Mouse (Mus musculus) R1 (cell line): ENCODE measurements around the gene Pitpnm1.
"Not testable (repeated sequence)": the region's sequence is repeated elsewhere in the genome, so short reads cannot be mapped to it uniquely, and the experiment has no call there.

Experiments
- DNase-seq: peaks from one replicate; pipeline ENCODE4 v3.0.0-alpha.2; 2018; ENCODE audit warnings: low read depth, low spot score

Gene Pitpnm1

DNA sequence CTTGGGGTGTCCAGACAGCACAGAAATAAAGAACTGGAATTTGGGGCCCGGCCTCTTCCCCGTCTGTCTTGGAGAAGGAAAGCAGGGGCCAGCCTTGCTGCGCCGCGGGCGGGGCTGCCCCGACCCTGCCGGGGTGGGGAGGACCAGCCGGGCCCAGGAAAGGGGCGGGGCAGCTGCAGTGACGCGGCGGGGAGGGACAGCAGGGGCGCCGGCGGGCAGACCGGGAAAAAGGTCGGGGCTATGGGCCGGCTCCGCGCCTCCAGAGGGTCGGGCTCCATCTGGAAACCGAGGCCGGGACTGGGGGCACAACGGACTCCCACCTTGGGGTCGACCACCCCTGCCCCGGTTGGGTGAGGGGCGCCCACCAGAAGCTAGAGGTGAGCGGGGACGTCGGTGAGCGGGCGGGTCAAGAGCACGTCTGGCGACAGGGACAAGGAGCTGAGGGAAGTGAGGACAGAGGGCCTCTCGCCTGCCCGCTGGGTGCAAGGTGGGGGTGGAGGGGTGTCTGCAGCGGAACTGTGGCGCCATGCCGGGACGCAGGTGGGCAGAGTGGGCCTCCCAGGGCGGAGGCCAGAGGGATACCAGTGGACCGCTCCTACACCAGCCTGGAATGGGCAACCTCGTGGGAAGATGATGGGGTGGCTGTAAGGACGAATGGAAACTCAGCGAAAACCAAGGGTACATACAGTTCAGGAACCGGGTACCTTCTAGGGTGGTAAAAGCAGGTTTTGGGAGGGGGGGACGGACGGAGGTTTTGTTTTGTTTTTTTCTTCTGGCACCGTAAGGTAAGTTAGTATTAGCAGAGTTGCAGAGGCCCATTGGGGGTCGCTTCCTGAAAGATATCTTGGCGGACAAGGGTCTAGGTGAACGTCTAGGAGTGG, at the start of gene Pitpnm1:
TSS of gene Pitpnm1 (plus strand) at position 162 of the 881 bp plus-strand sequence.
- DNase-seq = no peak

DNA sequence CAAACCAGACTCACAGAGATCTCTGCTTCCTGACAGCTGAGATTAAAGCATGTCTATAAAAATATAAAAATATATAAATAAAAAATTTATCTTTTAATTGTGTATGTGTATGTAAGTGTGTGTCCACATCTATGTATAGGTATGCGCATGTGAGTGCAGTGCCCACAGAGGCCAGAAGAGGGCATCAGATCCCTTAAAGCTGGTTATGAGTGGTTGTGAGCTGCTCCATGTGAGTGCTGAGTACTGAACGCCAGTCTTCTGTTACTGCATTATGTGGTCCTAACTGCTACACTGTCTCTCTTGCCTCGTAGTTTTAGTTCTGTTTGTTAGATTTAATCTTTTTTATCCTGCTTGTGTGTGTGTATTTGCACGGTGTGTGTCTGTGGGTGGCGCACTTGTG, 48.8 kb upstream of the Pitpnm1 start:
- DNase-seq = peak; percentile 70

DNA sequence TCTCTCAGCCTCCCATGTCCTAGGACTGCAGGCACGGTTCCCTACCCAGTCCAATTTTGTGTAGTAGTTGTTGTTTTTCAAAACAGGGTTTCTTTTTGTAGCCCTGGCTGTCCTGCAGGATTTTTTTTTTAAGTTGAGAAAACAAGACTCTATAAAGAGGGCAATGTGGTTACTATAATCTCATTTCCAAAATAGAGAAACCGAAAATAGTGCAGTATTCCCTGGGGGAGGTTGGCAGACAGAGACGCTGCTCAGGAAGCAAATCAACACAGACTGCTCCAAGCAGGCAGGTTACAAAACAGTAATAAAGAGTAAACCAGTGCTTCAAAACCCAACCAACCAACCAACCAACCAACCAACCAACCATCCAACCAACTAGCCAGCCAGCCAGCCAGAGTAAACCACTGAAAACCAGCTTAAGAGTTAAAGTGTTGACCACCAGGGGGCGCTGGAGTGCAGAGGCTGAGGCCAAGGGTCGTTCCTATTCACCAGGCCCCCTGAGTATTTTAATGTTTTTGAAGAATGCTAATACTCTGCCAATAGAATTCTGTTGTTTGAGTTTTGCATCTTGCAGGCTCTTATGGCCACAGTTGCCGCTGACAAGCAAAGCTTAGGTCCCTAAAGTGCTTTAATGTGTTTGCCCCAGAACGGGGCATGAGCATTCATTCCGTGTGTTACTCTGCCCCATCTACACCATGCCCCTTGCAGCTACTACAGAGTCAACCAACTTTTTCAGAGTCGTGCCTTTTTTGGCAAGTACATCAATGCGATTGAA, 47.9 kb upstream of the Pitpnm1 start:
- peak; percentile 77 for DNase-seq

DNA sequence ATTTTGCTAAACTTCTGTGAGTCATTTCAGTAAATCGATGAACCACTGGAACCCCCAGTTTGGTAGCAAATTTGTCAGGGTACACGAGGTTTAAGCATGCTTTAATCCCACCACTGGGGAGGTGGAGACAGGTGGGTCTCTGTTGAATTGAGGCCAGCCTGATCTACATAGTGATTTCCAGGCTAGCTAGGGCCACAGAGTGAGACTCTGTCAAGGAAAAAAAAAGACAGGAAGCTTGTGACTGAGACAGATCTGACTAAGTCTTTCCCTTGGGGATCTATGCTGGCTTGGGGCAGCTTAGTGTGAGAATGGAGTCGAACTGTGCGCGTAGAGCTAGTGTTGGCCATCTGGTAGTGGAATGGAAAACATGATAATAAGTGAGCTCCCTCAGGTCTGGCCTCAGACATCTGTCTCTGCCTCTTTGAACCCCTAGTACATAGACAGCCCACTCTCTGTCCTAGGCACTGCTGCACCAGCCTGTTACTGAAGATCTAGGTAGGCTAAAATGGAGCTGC, 47.2 kb upstream of the Pitpnm1 start:
- no peak for DNase-seq

DNA sequence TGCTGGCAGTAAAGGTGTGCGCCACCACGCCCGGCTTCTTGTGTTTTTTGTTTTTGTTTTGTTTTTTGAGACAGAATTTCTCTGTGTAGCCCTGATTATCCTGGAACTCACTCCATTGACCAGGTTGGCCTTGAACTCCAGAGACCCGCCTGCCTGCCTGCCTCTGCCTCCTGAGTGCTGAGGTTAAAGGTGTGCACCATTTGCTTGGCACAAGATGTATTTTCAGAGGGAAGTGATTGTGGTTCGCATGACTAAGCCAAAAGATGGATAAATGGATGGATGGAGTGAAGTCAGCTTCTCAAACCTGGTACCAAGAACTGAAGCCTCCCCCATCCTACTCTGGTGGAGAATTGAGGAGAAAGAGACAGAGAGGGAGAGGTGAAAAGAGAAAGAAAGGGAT, 45.2 kb upstream of the Pitpnm1 start:
- DNase-seq = no peak

DNA sequence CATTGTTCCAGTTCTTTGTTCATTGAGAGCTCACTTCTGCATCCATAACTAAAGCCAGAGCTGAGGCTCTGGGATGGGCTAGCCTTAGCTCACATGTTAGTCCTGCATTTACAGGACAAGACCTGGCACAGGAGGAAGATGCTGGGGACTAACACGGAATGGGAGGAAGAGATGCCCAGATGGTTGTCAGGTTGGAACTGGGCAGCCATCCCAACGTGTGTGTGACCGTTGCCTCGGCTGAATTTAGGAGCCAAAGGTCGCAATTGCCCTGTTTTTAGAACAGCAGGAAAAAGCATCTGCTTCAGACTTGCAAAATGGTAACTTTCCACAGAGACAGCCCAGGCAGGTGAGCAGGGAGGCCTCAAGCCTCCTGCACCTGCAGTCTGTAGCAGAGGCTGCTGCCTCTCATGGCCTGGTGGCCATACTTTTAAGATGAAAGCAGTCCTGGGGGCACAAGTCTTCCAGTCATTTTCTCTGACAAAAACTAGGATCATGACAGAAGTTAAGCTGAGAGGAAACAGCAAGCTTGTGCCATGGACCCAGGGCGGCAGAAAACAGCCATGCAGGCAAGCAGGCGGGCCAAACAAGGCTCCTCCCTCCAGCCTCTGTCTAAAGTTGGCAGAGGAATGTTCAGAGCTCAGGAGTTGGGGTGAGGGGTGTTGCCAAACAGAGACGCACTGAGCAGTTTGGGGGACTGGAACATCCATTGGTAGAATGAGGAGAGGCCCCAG, 44.4 kb upstream of the Pitpnm1 start:
- DNase-seq = no peak

DNA sequence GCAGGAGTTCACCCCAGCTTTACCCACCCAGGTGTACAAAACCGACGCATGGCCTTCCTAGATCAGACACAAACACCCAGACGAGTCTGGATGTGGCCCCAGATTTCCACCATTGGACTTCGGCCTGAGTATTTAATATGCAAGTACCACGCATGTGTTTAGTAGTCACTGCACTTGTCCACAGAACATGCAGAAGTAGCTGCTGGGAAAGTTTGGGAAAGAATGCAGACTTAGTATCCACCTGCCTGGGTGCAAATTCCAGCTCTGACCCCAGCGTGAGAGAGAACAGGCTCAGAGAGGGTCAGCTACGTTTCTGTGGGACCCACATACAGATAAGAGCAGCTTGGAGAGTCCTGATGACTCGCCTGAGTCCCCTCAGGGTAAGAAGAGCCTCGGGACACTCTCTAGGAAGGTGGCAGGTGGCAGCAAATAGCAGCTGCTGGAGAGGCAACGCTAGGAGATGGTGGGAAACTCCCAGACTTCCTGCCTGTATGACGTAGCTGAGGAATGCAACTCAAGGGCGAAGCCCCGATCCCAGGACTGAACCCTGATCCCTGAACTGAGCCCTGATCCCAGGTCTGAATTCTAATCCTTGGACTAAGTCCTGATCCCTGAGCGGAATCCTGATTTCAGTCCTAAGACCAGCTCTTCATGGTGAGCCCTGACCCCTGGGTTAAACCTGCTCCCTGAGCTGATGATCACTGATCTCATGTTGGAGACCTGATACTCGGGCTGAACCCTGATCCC, 43.7 kb upstream of the Pitpnm1 start:
- peak; percentile 75 for DNase-seq

DNA sequence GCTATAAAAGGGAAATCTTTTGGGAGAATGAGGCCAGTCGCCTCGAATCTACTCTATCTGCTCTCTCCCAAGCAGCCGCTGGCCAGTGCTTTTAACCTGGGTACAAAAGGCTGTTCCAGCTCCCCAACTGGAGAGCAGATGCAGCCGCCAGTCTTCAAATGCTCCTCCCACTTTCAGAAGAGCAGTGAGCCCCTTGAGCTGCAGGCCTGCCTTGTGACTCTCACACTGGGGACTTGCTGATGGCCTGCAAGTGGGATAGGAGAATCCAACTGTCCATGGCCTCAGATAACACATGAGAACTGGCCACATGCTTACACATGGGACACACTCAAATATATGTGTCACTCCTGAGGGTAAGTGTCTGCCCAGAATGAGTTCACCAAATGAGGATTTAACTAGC, 43.1 kb upstream of the Pitpnm1 start:
- no peak for DNase-seq

DNA sequence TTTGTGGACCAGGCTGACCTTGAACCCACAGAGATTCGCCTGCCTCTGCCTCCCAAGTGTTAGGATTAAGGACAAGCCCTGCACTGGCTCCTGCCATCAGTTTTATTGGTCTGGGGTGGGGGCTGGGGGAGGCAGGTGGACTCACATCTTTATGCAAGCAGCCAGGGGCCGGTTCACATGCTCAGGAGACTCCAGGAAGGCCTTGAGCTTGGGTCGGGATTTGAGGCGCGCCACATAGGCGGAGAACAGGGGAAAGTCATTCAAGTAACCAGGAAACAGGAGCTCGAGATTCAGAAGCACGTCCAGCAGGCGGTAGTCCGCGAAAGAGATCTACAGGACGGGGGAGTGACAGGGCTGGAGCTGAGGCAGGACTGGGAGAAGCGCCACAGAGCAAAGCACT, 42.4 kb upstream of the Pitpnm1 start:
- no peak for DNase-seq

DNA sequence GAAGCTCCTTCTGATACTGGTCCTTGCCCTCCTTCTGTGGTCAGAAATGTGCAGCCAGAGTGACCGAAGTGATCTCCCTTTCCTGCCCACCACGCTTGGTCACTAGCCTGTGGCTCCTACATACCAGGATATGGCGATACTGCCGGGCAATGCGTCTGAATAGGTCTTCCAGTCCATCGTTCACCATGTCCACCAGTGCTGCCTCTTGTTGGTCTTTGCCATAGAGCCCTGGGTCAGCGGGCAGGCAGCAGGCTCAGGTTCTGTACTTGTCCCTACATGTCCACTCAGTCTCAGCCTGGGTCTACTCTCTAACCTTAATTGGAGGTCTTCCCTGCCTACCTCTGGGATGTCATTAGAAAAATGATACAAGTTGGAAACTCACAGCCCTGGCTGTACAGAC, 41.8 kb upstream of the Pitpnm1 start:
- DNase-seq = no peak

DNA sequence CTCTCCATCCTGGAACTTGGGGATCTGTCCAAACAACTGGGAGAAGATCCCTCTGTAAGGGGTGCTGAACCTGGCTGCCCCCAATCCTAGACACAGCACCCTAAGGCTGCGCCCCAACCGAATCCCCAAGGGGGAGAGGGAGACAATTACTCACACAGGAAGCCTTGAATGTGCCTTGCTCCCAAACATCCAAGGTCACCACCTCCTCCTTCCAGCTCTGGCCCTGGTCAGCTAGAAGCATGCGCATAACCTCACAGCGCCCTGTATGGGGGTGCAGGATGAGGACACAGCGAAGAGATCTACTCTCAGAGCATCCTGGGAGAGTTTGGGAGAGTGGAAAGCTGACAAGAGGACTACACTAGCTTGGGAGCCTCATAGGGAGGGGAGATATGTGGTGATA, 41.2 kb upstream of the Pitpnm1 start:
- no peak for DNase-seq

DNA sequence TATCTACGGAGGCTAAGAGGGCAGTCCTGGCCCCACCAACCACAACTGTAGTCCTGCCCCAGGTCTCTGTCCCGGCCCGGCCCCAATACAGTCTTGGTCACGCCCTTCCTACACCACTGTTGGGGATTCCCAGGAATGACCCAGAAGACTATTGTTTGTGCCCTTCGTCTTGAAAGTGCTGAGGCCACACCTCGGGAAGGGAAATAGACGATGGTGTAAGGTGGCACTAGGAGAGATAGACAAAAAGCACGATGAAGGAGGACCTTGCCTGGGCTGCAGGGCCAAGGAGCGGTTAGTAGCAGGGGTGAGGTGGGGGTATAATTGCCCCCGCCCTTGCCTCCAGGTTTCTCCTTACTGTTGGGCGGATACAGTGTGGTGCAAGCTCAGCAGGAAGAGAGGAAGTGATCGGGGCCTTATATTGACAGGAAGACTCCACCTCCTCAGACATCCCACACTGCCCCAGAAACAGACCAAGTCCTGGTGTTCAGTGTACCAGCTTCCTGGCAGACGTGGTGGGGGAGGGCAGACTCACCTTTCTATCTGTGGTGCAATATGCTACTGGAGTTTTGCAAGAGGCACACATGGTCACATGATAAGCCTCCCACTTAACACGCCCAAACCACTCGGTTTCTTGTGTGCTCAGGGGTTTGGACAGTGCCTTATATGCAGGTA, 40.6 kb upstream of the Pitpnm1 start, which contains the start of gene Gstp3:
TSS of gene Gstp3 (minus strand) at position 501 of the 672 bp plus-strand sequence.
- peak; percentile 88 for DNase-seq

DNA sequence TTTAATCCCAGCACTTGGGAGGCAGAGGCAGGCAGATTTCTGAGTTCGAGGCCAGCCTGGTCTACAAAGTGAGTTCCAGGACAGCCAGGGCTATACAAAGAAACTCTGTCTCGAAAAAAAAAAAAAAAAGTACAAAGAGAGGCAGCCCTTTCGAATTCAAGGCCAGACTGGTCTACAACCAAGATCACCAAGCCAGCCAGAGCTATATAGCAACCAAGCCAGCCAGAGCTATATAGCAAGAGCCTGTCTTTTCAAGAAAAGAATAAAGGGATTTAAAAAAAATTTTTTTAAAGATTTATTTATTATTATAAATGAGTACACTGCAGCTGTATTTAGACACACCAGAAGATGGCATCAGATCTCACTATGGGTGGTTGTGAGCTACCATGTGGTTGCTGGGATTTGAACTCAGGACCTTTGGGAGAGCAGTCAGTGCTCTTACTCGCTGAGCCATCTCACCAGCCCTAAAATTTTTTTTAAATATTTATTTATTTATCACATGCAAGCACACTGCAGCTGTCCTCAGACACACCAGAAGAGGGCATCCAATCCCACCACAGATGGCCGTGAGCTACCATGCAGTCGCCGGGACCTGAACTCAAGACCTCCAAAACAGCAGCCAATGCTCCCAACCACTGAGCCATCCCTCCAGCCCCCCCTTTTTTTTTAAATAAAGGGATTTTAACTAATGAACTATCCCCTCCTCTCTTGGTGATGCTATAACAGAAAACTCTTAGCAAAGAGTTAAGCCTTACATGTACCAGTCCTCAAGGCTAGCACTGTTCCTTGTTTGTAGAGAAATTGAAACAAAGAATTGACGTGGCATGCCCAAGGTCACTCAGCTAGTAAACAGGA, 39.5 kb upstream of the Pitpnm1 start:
- DNase-seq = not testable (repeated sequence)

DNA sequence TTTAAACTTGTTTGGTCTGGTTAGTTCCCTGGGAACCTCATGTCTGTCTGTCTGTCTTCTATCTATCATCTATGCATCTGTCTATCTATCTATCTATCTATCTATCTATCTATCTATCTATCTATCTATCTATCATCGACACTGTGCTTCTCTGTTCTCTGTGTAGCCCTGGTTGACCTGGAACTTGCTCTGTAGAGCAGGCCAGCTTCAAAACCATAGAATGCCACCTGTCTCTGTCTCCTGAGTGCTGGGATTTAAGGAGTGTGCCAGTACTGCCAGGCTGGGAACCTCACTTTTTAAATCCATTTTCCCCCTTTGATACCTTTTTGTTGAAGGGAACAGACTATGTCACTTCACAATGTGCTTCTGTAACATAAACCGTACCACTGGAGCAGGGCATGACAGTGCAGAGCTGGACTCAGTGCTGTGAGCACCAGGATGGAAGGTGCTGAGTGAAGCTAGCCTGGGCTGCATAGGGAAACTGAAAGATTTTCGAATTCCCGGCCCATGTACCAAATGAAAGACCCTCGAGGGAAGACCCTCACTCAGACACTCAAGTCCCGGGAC, 38.8 kb upstream of the Pitpnm1 start:
- DNase-seq = no peak

DNA sequence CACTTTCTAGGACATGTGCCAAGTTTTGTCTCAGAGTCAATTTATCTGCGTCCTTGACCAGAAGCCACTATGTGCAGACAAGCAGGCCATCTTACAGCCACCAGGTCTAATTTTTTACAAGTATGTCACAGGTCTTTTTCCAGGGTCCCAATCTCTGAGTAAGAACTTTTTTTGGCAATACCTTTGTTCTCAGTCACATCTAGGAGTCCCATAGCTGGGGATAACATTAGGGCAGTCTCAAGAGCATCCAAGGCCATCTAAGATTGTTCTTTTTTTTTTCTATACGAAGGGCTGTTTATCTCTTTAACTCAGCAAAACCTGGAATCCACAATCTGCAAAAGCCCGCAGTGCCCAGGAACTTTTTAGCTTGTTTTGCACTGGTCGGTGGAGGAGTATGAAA, 36.4 kb upstream of the Pitpnm1 start:
- not testable (repeated sequence) for DNase-seq

DNA sequence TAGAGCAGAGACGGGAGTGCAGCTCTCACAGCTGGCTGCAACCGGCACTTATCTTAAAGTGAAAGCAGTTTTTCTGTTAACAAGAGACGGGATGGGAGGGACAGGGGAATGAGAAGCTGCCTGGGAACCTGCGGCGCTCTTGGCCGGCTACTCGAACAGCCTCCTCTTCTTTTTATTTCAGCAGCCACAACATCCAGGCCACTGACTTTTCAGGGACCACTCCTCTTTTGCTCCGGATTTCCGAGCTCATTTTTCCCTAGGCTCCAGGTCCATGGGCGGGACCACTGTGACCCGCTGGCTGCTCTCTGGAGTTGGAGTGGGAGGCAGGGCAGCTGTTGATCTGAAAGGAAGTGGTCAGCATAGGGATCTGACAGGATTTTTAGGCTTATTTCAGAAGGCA, 35.3 kb upstream of the Pitpnm1 start:
- DNase-seq = not testable (repeated sequence)

DNA sequence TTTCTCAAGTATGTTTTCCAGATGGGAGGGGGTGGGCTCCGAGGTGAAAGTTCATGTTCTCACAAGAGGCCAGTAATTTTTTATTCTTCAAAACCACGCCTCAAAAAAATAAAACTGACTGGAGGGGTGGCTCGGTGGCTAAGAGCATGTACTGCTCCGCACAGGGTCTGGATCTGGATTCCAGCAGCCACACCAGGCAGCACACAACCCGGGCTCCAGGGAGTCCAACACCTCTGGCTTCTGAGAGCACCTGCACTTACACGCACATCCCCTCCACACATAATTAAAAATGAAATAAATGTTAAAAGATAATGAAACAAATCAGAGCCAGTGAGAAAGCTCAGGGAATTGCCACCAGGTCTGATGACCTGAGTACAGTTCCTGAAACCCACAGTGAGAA, 33.5 kb upstream of the Pitpnm1 start:
- DNase-seq = no peak

DNA sequence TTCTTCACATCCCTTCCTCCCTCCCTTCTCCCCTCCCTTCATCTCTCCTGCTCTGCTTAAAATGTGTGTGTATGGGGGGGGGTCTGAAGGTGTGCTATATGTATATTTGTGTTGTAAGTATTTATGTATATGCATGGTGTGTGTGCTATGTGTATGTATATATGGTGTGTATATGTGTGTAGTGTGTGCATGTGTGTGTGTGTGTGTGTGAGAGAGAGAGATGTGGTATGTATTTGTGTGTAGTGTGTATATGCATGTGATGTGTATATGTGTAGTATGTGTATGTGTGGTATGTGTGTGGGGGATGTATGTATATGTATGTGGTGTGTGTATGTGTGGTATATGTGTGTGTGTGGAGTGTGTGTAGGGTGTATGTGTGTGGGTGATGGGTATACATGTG, 32.9 kb upstream of the Pitpnm1 start:
- no peak for DNase-seq

DNA sequence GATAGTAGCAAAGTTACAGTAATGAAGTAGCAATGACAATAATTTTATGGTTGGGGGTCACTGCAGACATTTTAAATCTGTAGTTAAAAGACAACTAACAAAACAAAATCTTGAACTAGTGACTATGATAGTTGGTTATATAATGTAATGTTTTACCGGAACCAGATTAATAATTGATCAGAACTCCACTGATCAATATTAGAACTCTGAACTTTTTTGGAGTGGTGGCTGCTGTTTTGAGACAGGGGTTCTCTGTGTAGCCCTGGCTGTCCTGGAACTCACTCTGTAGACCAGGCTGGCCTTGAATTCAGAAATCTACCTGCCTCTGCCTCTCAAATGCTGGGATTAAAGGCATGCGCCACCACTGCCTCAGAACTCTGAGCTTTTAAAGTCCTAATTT, 31.6 kb upstream of the Pitpnm1 start:
- not testable (repeated sequence) for DNase-seq
